Mouse (Mus musculus) lung, postnatal 36 days (tissue): ENCODE data around the gene Myo9b.

Experiments
- DNase-seq: peaks from one replicate; pipeline ENCODE4 v3.0.0; 2022; ENCODE audit warnings: mixed read lengths

The Myo9b gene

DNA sequence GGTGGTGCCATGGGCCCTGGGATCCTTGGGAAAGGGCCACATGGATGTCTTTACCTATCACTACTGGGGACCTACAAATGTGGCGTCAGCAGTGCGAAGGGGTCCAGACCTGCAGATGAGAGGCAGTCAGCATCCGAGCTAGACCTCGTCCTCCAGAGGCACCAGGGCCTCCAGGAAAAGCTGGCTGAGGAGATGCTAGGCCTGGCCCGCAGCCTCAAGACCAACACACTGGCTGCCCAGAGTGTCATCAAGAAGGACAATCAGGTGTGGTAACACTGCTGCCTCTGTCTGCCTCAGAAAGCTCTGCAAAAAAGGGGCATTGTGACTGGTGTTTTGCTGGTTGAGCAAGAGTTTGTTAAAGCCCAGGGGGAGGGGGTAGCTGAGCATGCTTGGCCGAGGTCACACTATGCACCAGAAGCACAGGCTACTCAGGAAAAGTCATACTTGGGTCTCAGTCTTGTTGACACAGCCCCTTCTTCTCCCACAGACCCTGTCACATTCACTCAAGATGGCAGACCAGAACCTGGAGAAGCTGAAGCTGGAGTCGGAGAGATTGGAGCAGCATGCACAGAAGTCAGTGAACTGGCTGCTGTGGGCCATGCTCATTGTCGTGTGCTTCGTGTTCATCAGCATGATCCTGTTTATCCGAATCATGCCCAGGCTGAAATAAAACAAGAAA lies 96.7 kb downstream of the Myo9b start:
- no peak for DNase-seq

DNA sequence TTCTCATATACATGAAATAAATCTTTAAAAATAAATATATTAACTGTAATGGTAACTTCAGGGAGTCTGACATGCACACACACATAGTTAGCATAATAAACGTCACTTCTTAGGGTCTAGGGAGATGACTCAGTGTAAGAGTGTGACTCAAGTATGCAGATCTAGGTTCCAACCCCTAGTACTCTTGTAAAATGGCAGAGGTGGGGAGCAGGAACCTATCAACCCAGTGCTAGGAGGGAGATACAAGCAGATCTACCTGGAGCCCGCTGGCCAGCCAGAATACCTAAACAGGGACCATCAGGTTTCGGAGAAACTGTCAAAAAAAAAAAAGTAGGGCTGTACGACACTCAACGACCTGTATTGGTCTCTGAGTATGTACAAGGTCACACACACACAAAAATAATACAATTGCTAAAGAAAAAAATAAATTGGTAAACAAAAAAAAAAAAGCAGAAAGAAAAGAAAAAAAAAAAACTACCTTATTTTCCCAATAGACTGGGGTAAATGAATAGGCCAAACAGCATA lies 98.3 kb downstream of the Myo9b start:
- no peak for DNase-seq

DNA sequence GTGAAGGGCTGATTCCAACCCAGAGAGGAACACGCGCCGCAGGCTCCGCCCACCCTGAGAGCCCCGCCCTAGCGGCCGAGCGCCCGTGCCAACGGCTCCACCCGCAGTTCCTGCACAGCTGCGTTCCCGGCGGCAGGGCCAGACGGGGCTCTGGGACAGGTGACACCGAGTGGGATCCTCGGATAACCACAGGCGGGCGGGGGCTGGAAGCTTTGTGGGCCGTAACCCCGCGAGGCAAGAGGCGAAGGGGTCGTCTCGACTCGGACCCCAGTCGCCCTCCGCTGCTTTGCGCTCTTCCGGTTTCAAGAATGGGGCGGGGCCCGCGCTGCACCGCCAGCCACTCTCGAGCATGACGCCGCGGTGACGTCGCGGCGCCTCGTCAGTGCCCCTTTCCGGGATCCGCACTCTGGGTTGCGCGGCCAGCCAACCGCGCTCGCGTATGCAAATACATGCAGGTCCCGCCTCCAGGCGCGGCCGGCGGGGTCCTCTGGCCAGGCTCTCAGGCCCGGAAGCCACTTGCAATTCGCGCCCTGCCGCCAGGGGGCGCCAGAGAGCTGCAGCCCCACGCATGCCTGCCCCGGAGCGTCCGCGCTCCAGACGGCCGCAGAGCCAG lies 98.8 kb downstream of the Myo9b start, which contains the start of gene Ocel1:
Gene Ocel1 (plus strand): TSS at position 63 of the 613 bp plus-strand sequence.
- DNase-seq: peak; percentile 99

DNA sequence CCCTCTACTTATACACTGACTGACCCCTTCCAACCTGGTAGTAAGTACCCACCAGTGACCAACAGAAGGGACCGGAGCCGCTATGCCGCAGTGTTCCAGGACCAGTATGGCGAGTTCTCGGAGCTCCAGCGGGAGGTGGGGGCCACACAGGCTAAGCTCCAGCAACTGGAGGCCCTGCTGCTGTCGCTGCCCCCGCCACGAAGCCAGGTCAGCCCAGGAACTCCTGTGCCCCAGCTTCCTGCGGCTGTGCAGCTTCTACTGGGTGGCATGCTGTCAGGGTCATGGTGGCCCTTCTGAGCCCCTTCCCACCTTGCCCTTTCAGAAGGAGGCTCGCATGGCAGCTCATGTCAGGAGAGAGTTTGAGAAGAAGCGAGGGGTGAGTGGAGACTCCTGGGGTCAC lies 99.9 kb downstream of the Myo9b start:
- no peak for DNase-seq

DNA sequence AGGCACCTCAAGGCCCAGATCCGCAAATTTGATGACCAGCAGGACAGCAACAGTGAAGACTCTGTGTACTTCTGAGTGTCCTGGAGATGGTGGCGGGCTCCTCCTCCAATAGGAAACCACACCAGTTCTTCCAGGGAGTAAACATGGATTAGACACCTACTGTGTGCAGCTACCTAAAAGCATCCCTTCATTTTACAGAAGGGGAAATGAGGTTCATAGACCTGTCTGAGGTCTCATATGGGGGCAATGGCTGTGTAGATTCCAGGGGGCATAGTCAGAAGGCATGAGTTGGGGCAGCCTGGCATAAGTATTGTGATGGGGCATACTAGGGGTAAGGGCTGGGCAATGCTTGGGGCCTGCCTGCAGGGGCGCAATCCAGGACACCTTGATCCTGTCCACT lies 100.5 kb downstream of the Myo9b start:
- DNase-seq: no peak

DNA sequence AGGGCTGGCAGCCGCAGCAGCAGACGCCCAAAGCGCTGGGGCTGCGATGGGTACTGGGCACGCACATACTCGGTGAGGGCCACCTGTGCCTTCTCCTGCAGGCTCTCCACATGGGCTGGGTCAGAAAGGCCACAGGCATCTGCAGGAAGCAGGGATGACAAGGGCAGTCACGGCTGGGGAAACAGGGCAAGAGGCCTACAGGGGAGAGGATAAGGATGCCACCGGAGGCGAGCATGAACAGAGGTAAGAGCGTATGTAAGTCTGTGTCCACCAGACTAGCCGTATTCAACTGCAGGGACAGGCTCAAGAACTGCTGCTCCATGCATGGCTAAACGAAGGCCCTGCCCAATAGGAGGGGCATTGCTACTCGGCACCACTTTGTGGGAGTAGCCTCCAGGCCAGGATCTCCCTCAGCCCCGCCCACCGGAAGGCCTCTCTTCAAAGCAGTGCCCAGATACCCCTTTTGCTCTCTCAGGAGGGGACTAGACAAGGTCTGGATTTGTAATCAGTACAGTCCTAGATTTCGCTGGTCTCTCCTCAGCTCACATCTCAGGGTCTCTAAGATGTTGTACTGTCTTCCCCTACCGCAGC lies 102.2 kb downstream of the Myo9b start:
- DNase-seq: peak; percentile 43

DNA sequence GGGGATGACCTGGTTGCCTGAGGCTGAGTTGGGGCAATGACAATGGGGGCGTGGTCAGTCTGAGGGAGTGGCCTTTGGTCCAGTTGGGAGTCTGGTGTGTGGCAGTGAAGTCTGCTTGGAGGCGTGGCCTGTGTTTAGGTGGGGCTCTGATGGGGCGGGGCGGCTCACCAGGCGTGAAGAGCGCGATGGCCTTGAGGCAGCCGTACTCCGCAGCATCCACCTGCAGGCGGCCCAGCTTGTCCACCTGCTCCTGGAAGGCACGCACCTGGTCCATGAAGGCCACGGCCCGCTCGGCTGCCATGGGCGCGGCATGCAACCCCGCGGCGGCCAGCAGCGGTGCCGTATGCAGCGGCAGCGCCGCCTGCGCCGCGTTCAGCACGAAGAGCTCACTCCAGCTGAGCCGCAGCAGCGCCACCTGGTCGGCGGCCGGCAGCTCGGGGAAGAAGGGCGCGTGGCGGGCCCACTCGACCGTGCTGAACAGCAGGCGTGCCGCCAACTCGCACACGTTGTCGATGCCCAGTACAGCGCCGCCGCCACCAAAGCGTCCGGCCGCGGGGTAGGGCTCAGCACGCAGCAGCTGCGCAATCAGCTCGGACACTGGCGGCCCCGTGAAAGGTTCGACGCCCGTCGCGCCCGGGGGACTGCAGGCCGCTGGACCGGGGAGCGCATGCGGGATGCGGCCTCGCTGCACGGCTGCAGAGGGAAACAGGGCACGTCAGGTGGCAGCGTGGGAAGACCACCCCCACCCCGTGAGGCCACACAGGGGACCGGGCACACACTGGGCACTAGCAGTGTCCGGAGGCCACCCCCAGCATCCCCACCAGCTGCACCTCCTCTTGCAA lies 103.3 kb downstream of the Myo9b start:
- peak; percentile 85 for DNase-seq

DNA sequence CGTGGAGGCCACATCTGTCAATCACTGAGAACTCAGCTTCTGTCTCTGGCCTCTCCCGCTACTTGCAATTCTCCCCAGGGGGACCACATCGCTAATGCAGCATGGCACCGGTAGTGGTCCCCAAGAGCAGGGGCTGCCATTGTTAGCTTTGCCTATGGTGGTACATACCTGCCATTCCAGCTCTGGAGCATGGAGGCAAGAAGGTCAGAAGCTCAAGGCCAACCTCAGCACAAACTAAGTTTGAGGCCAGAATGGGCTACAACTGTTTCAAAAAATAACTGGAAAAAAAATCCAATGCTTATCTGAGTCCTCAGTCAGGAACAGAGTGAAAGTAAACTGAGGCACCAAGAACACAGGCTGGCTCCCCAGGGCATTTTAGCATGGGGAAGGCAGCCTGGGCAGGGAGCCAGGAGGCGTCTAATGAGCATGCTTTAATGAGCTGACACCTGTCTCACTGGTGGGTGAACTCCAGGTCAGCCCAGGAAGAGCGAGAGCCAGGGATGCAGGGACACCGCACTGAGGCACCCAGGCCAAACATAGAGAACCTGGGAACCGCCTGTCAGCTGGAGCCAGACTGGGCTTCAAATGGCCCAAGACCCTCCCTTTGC lies 104.0 kb downstream of the Myo9b start:
- DNase-seq: no peak

DNA sequence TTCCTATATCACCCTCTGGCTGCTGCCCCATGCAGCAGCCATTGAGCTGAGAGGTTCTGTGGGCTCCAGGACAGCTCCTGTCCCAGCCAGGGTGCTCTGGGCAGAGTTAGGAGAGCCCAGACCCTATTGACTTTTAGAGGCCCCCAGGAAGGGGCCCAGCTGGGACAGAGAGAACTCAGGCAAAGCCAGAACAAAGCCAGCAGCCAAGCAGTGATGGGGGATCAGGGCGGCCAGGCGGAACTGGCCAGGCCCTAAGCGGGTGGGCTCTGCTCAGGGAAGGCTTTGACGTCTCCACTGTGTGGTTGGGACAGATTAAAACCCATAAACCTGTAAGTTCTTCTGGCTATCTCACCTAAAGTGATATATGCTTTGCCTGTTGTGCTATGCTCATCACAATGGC lies 106.5 kb downstream of the Myo9b start:
- no peak for DNase-seq

DNA sequence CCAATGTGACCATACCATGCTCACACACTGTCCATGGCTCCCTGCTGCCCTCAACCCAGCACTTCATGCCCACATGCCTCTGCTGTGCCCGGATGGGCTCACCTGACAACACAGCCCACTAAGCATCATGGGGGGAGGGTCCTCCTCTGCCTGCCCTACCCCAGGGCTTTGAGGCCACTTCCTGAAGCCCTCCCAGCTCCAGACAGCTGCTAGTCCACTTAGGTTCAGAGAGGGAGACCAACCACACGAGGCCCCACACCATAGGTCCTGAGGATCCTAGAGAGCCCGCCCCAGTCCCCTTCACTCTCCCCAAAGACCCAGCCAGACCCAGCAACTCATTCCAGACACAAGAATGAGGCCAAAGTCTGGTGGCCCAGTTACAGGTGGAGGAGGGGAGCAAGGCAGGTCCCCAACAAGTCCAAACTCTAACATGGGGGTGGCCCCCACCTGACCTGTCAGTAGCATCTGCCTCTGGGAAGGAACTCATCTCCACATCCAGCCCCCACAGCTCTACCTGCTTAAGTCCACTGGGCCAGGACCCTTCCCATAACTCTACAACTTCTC lies 107.1 kb downstream of the Myo9b start:
- no peak for DNase-seq

DNA sequence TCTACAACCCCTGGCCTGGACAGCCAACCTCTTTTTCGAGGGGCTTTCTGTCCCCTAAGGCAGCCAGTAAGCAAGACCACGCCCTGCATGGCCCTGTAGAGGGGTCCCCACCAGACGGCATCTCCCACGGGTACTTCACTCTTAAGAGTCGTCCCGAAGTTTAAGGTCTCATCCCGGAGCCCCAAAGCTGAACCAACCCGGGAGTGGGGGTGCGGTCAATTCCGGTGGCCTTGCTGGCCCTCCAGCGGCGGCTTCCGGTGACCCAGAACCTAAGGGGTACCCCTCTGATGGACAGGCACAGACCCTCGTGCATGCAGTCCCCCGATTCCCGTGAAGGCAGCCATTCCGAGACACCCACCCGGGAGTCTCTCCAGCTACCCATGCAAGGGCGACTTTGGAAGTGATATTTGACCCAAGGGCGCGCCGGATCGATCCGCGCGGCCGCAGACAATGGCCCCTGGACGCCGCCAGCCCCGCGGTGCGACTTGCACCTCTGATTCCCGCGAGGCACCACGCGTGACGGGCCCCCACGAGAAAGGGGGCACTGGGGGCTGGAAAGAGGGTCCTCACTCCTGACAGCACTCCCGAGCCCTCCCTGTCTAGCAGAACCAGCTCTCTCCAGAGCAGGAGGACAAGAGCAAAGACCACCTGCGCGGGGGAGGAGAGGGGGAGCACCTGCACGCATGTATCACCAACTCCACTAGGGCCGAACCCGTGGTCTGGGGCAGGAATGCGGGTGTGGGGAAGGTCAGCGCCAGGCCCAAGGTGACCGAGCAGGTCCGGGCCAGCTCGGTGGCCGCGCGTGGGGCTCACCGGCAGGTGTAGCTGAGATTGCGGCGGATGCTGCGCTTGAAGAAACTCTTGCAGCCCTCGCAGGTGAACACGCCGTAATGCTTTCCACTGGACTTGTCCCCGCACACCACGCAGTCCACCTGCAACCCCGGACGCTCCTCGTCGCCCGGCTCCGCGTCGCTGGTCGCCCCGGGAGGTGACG lies 108.0 kb downstream of the Myo9b start:
- peak; percentile 39 for DNase-seq

DNA sequence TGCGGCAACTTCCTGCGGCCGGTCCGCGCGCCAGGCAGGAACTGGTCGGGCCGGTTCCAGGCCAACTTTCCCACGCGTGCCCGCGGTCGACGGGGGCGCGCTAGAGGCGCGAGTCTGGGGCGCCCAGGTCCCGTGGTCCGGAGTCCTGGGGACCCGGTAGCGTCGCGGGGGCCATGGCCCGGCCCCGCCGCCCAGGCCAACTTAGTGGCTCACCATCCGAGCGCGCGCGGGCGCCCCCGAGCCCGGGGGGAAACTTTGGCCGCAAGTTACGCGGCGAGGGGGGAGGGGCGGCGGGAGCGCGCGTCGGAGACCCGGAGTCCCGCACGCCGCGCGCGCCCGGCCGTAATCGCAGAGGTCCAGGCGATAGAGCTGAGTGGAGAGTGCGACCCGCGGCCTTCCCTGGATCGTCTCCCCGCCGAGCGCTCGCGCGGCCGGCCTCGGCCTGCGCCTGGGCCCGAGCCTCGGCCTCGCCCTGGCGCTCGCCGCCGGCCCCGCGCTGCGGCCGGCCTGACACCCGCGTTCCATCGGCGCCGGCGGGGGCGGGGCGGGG lies 109.0 kb downstream of the Myo9b start, which contains the start of gene Nr2f6:
Gene Nr2f6 (minus strand): TSS at position 540 of the 550 bp plus-strand sequence.
- DNase-seq: peak; percentile 80

DNA sequence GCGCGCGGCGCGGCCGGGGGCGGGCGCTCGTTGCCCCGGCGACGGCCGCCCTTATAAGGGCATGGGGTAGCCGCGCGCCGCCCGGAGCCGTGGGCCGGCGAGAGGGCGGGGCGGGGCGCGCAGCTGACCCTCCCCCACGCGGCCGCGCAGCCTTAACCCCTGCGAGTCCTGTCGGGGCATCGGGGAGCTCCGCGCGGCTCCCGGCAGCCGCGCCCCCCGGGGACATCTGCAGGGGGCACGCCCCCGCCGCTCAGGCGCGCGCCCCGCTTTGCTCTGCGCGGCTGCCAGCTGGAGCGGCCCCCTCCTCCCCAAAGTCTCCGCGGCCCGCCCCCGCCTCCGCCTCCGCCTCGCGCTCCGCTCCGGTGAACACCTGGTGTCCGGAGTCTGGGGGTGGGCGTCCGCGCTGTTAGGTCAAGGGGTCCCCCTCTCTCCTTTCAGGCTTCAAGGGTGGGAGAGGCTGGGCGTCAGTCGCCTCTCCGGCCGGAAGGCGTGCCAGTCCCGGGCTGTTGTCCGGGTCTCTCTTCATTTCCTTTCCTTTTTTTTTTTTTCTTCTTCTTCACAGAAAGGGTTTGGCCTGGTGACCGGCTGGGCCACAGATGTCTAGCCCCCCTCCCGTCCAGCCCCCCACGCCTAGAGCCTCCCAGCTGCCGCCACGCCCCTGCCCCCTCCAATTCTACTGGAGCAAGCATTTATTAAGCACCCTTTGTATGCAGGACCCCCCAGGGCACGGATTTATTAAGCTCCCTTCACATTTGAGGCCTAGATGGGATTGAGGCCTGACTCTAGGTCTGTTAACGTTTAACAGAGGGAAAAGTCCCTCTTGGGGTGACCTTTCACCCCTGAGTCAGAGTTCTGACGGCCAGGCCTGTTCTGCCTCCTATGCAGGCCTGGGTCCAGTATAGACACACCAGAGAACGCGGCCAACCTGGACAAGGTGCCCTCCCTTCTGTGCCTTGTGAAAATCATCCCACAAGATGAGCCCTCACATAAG lies 109.8 kb downstream of the Myo9b start:
- DNase-seq: peak; percentile 92

DNA sequence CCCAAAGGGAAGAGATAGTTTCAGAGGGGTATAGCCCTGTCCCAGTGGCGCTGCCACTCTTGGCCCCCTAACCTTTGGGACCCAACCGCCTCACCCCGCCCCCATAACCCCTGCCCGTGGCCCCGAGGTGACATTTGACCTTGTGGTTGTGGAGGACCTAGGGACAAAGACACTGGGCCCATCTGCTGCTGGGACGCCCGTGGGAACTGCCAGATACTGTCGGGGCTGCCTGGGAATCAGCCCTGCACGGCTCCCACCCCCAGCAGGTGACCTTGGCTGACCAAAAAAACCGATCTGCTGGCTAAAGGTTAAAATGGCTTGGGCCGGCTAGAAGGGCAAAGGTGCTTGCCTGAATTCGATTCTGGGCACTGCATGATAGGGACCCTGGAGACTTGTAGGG lies 110.9 kb downstream of the Myo9b start:
- DNase-seq: no peak

DNA sequence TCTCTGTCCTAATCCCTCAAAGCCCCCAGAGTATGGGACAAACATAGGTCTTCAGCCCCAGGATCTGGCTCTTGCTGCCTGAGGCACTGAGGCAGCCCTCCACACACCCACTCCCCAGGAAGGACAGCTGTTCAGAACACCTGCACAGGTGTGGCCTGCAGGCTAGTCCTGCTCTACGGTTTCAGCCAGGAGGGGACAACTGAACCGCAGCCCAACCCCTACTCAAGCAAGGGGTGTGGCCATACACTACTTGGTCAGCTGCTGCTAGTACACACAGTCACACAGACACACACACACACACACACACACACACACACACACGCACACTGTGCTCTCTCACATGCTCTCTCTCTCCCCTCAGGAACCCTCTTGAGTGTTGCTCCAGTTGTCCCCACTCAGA lies 111.3 kb downstream of the Myo9b start:
- DNase-seq: peak; percentile 75

DNA sequence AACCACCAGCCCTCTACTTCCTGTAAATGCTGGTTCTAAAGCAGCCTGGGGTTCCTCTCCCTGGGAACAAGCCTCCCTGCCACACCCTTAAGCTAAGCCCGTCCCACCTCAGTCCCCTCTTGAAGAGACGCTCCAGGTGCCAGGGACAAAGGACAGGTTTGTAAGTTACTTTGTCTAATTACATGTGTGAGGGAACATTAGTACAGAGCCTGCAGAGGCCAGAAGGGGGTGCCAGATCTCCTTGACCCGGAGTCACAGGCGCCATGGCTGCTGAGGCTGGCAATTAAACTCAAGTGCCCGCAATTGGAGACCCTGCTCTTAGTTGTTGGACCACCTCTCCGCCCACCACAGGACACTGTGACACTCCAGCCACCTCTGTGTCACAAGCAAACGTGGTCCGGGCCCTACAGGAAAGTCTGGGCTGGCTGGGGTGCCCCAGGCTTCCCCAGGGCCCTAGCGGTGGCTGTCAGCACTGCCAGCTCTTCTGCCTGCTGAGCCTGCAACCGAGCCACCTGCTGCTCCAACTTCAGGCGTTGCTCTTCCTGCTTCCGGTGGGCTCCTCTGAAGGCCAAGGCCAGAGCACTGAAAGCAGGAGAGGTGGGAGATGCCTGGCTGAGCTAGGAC lies 112.8 kb downstream of the Myo9b start:
- DNase-seq: no peak

DNA sequence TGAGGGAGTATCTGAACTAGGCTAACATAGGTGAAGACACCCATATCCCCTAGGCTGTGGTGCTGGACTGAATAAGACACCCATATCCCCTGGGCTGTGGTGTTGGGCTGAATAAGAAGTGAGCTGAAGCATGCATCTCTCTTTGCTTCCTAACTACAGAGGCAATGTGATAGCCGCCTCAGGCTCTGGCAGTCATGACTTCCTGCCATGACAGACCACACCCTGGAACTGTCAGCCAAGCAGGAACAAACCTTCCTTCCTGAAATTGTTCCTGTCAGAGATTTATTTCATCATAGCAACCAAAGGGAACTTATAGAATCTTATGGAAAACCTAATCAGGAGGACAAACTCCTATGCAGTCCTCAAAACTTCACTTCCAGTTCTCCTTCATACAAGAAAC lies 115.8 kb downstream of the Myo9b start:
- DNase-seq: peak; percentile 65

DNA sequence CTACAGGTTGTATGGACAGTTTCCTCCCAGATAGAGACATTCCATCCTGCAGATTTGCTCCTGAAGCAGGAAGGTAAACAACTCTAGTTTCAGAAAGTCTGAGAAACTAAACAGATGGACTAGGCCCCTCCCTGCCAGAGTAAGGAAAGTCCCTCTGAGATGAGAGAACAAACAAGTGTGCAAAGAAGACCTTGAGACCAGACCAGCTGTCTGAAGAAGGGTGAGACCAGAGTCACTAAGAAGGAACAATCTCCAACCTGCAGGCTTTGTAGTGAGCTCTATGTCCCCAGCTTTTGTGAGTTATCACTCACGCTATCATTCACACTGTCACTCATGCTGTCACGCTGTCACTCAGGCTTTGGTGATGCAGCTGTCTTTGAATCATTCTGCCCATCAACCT lies 119.2 kb downstream of the Myo9b start:
- no peak for DNase-seq

DNA sequence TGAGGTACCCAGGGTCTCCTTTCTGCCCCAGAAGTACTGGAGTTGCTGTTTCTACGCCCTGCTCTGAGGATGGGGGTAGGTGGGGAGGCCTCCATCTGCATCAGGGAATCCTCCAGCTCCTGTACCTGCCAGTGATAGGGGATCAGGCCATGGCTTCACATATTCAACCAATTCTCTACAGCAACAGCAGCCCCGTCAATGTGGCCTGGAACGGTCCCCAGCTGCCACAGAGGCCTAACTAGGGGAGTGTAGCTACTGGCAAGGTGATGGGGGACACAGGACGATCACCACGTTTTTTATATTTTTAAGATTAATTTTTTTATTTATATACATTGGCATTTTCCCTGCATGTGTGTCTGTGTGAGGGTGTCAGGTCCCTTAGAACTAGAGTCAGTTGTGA lies 119.9 kb downstream of the Myo9b start:
- no peak for DNase-seq
